Mouse (Mus musculus) heart, postnatal 0 days (tissue): Measurements from ENCODE around the gene Gm9936. TPM values are rescaled to one million over a fixed set of nuclear protein-coding genes. Genes with fewer than 3 reads are reported as not detected.

ENCODE experiments used
- ATAC-seq: fragments of 200-750 bp; cut with Nextera tagmentation; 2 replicates; pipeline ENCODE4 v1.8.0; 2017; ENCODE audit warnings: low read depth, moderate number of reproducible peaks, moderate library complexity; ENCODE audit not compliant: insufficient read depth
- DNase-seq: peaks from one replicate; pipeline ENCODE4 v3.0.0-alpha.2; 2016; ENCODE audit warnings: low spot score
- H3K27ac ChIP-seq: fragments of 300-500 bp; sonication (generic); 2 replicates; pipeline ENCODE4 v1.5.1; 2014; ENCODE audit warnings: low read depth, mild to moderate bottlenecking
- H3K27me3 ChIP-seq: fragments of 300-500 bp; sonication (generic); 2 replicates; pipeline ENCODE4 v1.6.1; 2014; ENCODE audit warnings: low read length, mixed read lengths; ENCODE audit not compliant: control insufficient read depth, insufficient read depth
- H3K36me3 ChIP-seq: fragments of 300-500 bp; sonication (generic); replicated peaks from 2 replicates; pipeline ENCODE4 v1.6.1; 2014; ENCODE audit warnings: low read length, mixed read lengths; ENCODE audit not compliant: control insufficient read depth, insufficient read depth
- H3K4me1 ChIP-seq: fragments of 300-500 bp; sonication (generic); 2 replicates; pipeline ENCODE4 v1.6.1; 2014; ENCODE audit warnings: antibody characterized with exemption; ENCODE audit not compliant: control insufficient read depth, insufficient read depth
- H3K4me2 ChIP-seq: fragments of 300-500 bp; sonication (generic); 2 replicates; pipeline ENCODE4 v1.6.1; 2014; ENCODE audit warnings: low read depth, mild to moderate bottlenecking, low read length, moderate library complexity
- H3K4me3 ChIP-seq: fragments of 300-500 bp; sonication (generic); 2 replicates; pipeline ENCODE4 v1.5.1; 2014; ENCODE audit warnings: low read depth, low read length
- H3K9ac ChIP-seq: fragments of 300-500 bp; sonication (generic); replicated peaks from 2 replicates; pipeline ENCODE4 v1.6.1; 2014; ENCODE audit warnings: low read depth, low read length, mixed read lengths
- H3K9me3 ChIP-seq: fragments of 300-500 bp; sonication (generic); replicated peaks from 2 replicates; pipeline ENCODE4 v1.6.1; 2016; ENCODE audit warnings: low read length; ENCODE audit not compliant: control insufficient read depth
- CTCF ChIP-seq: IDR thresholded peaks from 2 replicates; pipeline ENCODE4 v1.5.1; 2016; ENCODE audit warnings: antibody characterized with exemption, control low read depth, low read depth
- EP300 ChIP-seq: IDR thresholded peaks from 2 replicates; pipeline ENCODE4 v1.6.1; 2016; ENCODE audit warnings: antibody characterized with exemption, low read depth
- whole genome bisulfite sequencing: fragments of 180-500 bp; shearing (Covaris S2); extraction: QIAGEN DNeasy Blood & Tissue Kit; methylation state at CpG from one replicate; pipeline ENCODE4 v1.1.7; 2014; 5-methylcytosine and 5-hydroxymethylcytosine counted together
- polyA plus RNA-seq: library from polyadenylated mRNA; unstranded; fragments of >200 nt; fragmentation: Nextera tagmentation; extraction: Ambion mirVana; gene quantifications from 2 replicates; pipeline ENCODE4 v1.2.1, GENCODE M21; 2015
- total RNA-seq: library from RNA; depleted of rRNA; stranded (reverse); fragments of >200 nt; gene quantifications from 2 replicates; pipeline ENCODE4 v1.2.3, GENCODE M21; 2014; ENCODE audit warnings: low replicate concordance

The Gm9936 gene
- total and polyA plus RNA-seq, 2 experiments from 2014 or later: not detected

- no peak for ATAC-seq
- WGBS: 75% methylated on average over 7 of the region's 7 CpGs
Observed at GRCm38 (mm10) chr5:114877487-114877886, 19.0 kb upstream of the Gm9936 start.

GRCm38 (mm10) chr5:114876331-114876730 is 17.8 kb upstream of the Gm9936 start:
- Histone ChIP-seq H3K4me1 (no peaks in the 10 kb centered on the region), H3K4me2 (no peak overlapping the region), H3K9me3 (no peaks in the 10 kb centered on the region), H3K4me3 (no peak overlapping the region), H3K9ac (no peak overlapping the region), H3K27me3 (0 out of 2 replicates have a peak, but pooled peaks cover 8% of the 10 kb centered on the region), H3K36me3 (no peaks in the 10 kb centered on the region), H3K27ac (no peak overlapping the region)
- ATAC-seq (no peak), DNase-seq (no peak)
- no peak for TF ChIP-seq EP300
- no peak for TF ChIP-seq CTCF
- WGBS: 55% methylated on average over 6 of the region's 6 CpGs

More at GRCm38 (mm10) chr5:114877487-114877886, 19.0 kb upstream of the Gm9936 start:
- no peaks in the 10 kb centered on the region for H3K9me3 ChIP-seq
- DNase-seq: no peak
- TF ChIP-seq CTCF (no peak), EP300 (no peak)
- no peaks in the 10 kb centered on the region for H3K4me1 ChIP-seq
- H3K27ac ChIP-seq: no peak overlapping the region
- H3K9ac ChIP-seq: no peak overlapping the region
- H3K27me3 ChIP-seq: 0 out of 2 replicates have a peak, but pooled peaks cover 9% of the 10 kb centered on the region
- H3K36me3 ChIP-seq: no peaks in the 10 kb centered on the region
- H3K4me3 ChIP-seq: no peak overlapping the region
- H3K4me2 ChIP-seq: no peak overlapping the region

- ATAC-seq: no peak
- DNase-seq: no peak
- WGBS: 35% methylated on average over 6 of the region's 6 CpGs
Observed at GRCm38 (mm10) chr5:114875858-114876257, 17.4 kb upstream of the Gm9936 start.

GRCm38 (mm10) chr5:114865279-114865678 is 6.8 kb upstream of the Gm9936 start:
- Histone ChIP-seq H3K4me2 (no peak overlapping the region), H3K27ac (no peak overlapping the region), H3K27me3 (no peaks in the 10 kb centered on the region), H3K9ac (no peak overlapping the region), H3K4me1 (no peaks in the 10 kb centered on the region), H3K9me3 (peaks cover 8% of the 10 kb centered on the region; the same call in 1 of the 2 replicates), H3K36me3 (no peaks in the 10 kb centered on the region), H3K4me3 (no peak overlapping the region)
- DNase-seq: no peak
- no peak for TF ChIP-seq EP300
- TF ChIP-seq CTCF: no peak
- WGBS: 80% methylated on average over 12 of the region's 12 CpGs
- no peak for ATAC-seq

More at GRCm38 (mm10) chr5:114875858-114876257, 17.4 kb upstream of the Gm9936 start:
- no peak overlapping the region for H3K9ac ChIP-seq
- 0 out of 2 replicates have a peak, but pooled peaks cover 8% of the 10 kb centered on the region for H3K27me3 ChIP-seq
- H3K36me3 ChIP-seq: no peaks in the 10 kb centered on the region
- H3K4me3 ChIP-seq: no peak overlapping the region
- TF ChIP-seq CTCF: peak; percentile 48
- TF ChIP-seq EP300: no peak
- H3K4me2 ChIP-seq: no peak overlapping the region
- H3K27ac ChIP-seq: no peak overlapping the region
- H3K4me1 ChIP-seq: no peaks in the 10 kb centered on the region
- no peaks in the 10 kb centered on the region for H3K9me3 ChIP-seq

GRCm38 (mm10) chr5:114864813-114865212 is 6.3 kb upstream of the Gm9936 start:
- 74% methylated on average over 7 of the region's 7 CpGs for WGBS
- peaks cover 8% of the 10 kb centered on the region; the same call in 1 of the 2 replicates for H3K9me3 ChIP-seq
- H3K4me2 ChIP-seq: no peak overlapping the region
- TF ChIP-seq CTCF (no peak), EP300 (no peak)
- no peak for DNase-seq
- no peak overlapping the region for H3K9ac ChIP-seq
- no peak overlapping the region for H3K4me3 ChIP-seq
- H3K36me3 ChIP-seq: no peaks in the 10 kb centered on the region
- no peaks in the 10 kb centered on the region for H3K4me1 ChIP-seq
- H3K27me3 ChIP-seq: 0 out of 2 replicates have a peak, but pooled peaks cover 4% of the 10 kb centered on the region
- no peak overlapping the region for H3K27ac ChIP-seq
- no peak for ATAC-seq

GRCm38 (mm10) chr5:114861730-114862129 is 3.2 kb upstream of the Gm9936 start:
- no peak for TF ChIP-seq CTCF
- TF ChIP-seq EP300: no peak
- Histone ChIP-seq H3K27me3 (peaks cover 21% of the 10 kb centered on the region), H3K4me3 (no peak overlapping the region), H3K4me2 (no peak overlapping the region), H3K36me3 (no peaks in the 10 kb centered on the region), H3K4me1 (no peaks in the 10 kb centered on the region), H3K27ac (no peak overlapping the region), H3K9ac (no peak overlapping the region), H3K9me3 (no peaks in the 10 kb centered on the region)
- ATAC-seq: no peak
- WGBS: 73% methylated on average over 6 of the region's 6 CpGs
- DNase-seq: no peak
